ENCODE assay signal across 18 mouse cellular contexts in genomic region chr6:34727316-34727983, GRCm38 (mm10). TPM values are rescaled to one million over a fixed set of nuclear protein-coding genes. Genes with fewer than 3 reads are reported as not detected.
DNase-seq lines count a peak whose midpoint lies in the region; ATAC-seq and TF ChIP-seq lines count a peak whose summit lies in the region.
"Had no signal": no experiment of that assay in that cellular context is flagged by ENCODE, and none has a peak within 500 bp of the region (broad histone marks: within the 10 kb centered on the region; RNA-seq: fewer than 3 reads in every experiment).

No protein-coding gene starts in this region.

- DNase-seq in heart, postnatal 10 days = no peak
- peak; percentile 35 for DNase-seq in liver, embryonic 11.5 days (ENCODE audit: low spot score)
- DNase-seq in kidney, adult 2 months = no peak
- DNase-seq: adrenal gland, adult 2 months; cerebellum, adult 2 months; lung, postnatal 36 days; thymus, postnatal 25 days had no signal

- H3K36me3 ChIP-seq in heart, embryonic 13.5 days = peaks cover 11% of the 10 kb centered on the region
- H3K36me3 ChIP-seq in embryonic facial prominence, embryonic 13.5 days = peaks cover 13% of the 10 kb centered on the region
- H3K36me3 ChIP-seq in liver, embryonic 11.5 days (ENCODE audit: control insufficient read depth, insufficient read depth, low read length) = no peaks in the 10 kb centered on the region
- no peaks in the 10 kb centered on the region for H3K36me3 ChIP-seq in stomach, embryonic 16.5 days (ENCODE audit: control insufficient read depth, insufficient read depth, low read length)
- no peaks in the 10 kb centered on the region for H3K36me3 ChIP-seq in kidney, embryonic 16.5 days (ENCODE audit: insufficient read depth, low read length)
- no peaks in the 10 kb centered on the region for H3K36me3 ChIP-seq in kidney, adult 2 months (ENCODE audit: control insufficient read depth, insufficient read depth, low read length)
- H3K36me3 ChIP-seq: kidney, embryonic 15.5 days; neural tube, embryonic 15.5 days had no signal

- H3K4me1 ChIP-seq in heart, embryonic 13.5 days = peaks cover 65% of the 10 kb centered on the region
- H3K4me1 ChIP-seq in embryonic facial prominence, embryonic 13.5 days = peaks cover 54% of the 10 kb centered on the region
- peaks cover 12% of the 10 kb centered on the region for H3K4me1 ChIP-seq in liver, embryonic 11.5 days (replicated peaks; ENCODE audit: control insufficient read depth, insufficient read depth, low read length)
- peaks cover 28% of the 10 kb centered on the region for H3K4me1 ChIP-seq in stomach, embryonic 16.5 days (ENCODE audit: control insufficient read depth, insufficient read depth, low read length)
- H3K4me1 ChIP-seq in kidney, embryonic 16.5 days (ENCODE audit: insufficient read depth, low read length) = peaks cover 34% of the 10 kb centered on the region
- peaks cover 3% of the 10 kb centered on the region; the same call in 1 of the 2 replicates for H3K4me1 ChIP-seq in kidney, adult 2 months (ENCODE audit: control insufficient read depth, insufficient read depth, low read length)

- intact Hi-C loops in heart, postnatal 10 days (cut with DNase I) = no loop called here

- no peak for TF ChIP-seq CTCF in kidney, adult 2 months (conservative IDR thresholded peaks at IDR 0.05; ENCODE audit: insufficient read depth, insufficient read length, low read depth, low read length)

- H3K4me3 ChIP-seq in heart, embryonic 13.5 days = no peak overlapping the region
- no peak overlapping the region for H3K4me3 ChIP-seq in embryonic facial prominence, embryonic 13.5 days
- no peak overlapping the region for H3K4me3 ChIP-seq in liver, embryonic 11.5 days (ENCODE audit: low read depth, low read length)
- H3K4me3 ChIP-seq in stomach, embryonic 16.5 days (replicated peaks; ENCODE audit: low read length) = no peak overlapping the region
- H3K4me3 ChIP-seq in kidney, embryonic 16.5 days (ENCODE audit: low read length) = no peak overlapping the region
- no peak overlapping the region for H3K4me3 ChIP-seq in kidney, adult 2 months (ENCODE audit: insufficient read depth, low read depth, low read length)
- H3K4me3 ChIP-seq: kidney, embryonic 15.5 days; layer of hippocampus, adult 2 months; left cerebral cortex, adult 2 months; neural tube, embryonic 15.5 days had no signal

- 0 out of 2 replicates have a peak, but pooled peaks cover 4% of the 10 kb centered on the region for H3K9me3 ChIP-seq in heart, embryonic 13.5 days
- H3K9me3 ChIP-seq in embryonic facial prominence, embryonic 13.5 days = peaks cover 6% of the 10 kb centered on the region; the same call in 1 of the 2 replicates
- peaks cover 2% of the 10 kb centered on the region; the same call in 1 of the 2 replicates for H3K9me3 ChIP-seq in liver, embryonic 11.5 days (ENCODE audit: control insufficient read depth, low read length)
- H3K9me3 ChIP-seq in stomach, embryonic 16.5 days (replicated peaks; ENCODE audit: control insufficient read depth, low read length) = no peaks in the 10 kb centered on the region
- peaks cover 5% of the 10 kb centered on the region; the same call in 1 of the 2 replicates for H3K9me3 ChIP-seq in kidney, embryonic 16.5 days (ENCODE audit: low read length)
- H3K9me3 ChIP-seq: kidney, embryonic 15.5 days; neural tube, embryonic 15.5 days had no signal

- H3K9ac ChIP-seq in heart, embryonic 13.5 days = 0 out of 2 replicates have a peak overlapping the region, but pooled peaks have one; percentile 38
- H3K9ac ChIP-seq in embryonic facial prominence, embryonic 13.5 days = no peak overlapping the region
- H3K9ac ChIP-seq in liver, embryonic 11.5 days (ENCODE audit: low read depth, low read length) = no peak overlapping the region
- no peak overlapping the region; the same call in 1 of the 2 replicates for H3K9ac ChIP-seq in stomach, embryonic 16.5 days (ENCODE audit: low read length)
- no peak overlapping the region for H3K9ac ChIP-seq in kidney, embryonic 16.5 days (replicated peaks; ENCODE audit: low read length)
- H3K9ac ChIP-seq: kidney, embryonic 15.5 days; neural tube, embryonic 15.5 days had no signal

- H3K27me3 ChIP-seq in heart, embryonic 13.5 days (replicated peaks) = no peaks in the 10 kb centered on the region
- no peaks in the 10 kb centered on the region for H3K27me3 ChIP-seq in embryonic facial prominence, embryonic 13.5 days
- no peaks in the 10 kb centered on the region for H3K27me3 ChIP-seq in liver, embryonic 11.5 days (replicated peaks; ENCODE audit: control insufficient read depth, insufficient read depth, low read length)
- no peaks in the 10 kb centered on the region for H3K27me3 ChIP-seq in stomach, embryonic 16.5 days (ENCODE audit: control insufficient read depth, insufficient read depth, low read length)
- H3K27me3 ChIP-seq in kidney, embryonic 16.5 days (ENCODE audit: insufficient read depth, low read length) = no peaks in the 10 kb centered on the region
- no peaks in the 10 kb centered on the region for H3K27me3 ChIP-seq in kidney, adult 2 months (replicated peaks; ENCODE audit: control insufficient read depth, insufficient read depth, low read length)
- H3K27me3 ChIP-seq: kidney, embryonic 15.5 days; neural tube, embryonic 15.5 days had no signal

- 76% methylated on average over 15 of the region's 15 CpGs for WGBS in heart, embryonic 13.5 days
- 79% methylated on average over 15 of the region's 15 CpGs for WGBS in embryonic facial prominence, embryonic 13.5 days
- 71% methylated on average over 15 of the region's 15 CpGs for WGBS in liver, embryonic 11.5 days
- 58% methylated on average over 15 of the region's 15 CpGs for WGBS in stomach, embryonic 16.5 days
- 76% methylated on average over 15 of the region's 15 CpGs for WGBS in kidney, embryonic 16.5 days
- WGBS in kidney, adult 2 months = 87% methylated on average over 15 of the region's 15 CpGs

- H3K4me2 ChIP-seq in heart, embryonic 13.5 days = no peak overlapping the region
- no peak overlapping the region for H3K4me2 ChIP-seq in embryonic facial prominence, embryonic 13.5 days
- peak overlapping the region; percentile 21; the same call in 1 of the 2 replicates for H3K4me2 ChIP-seq in liver, embryonic 11.5 days
- H3K4me2 ChIP-seq in stomach, embryonic 16.5 days (ENCODE audit: low read depth, low read length) = no peak overlapping the region
- no peak overlapping the region for H3K4me2 ChIP-seq in kidney, embryonic 16.5 days (replicated peaks; ENCODE audit: low read depth, low read length)
- H3K4me2 ChIP-seq: kidney, embryonic 15.5 days; midbrain, embryonic 11.5 days; neural tube, embryonic 15.5 days had no signal

- no peak for TF ChIP-seq POLR2A in kidney, adult 2 months (IDR thresholded peaks at IDR 0.05; ENCODE audit: low read depth, low read length)

- no peak for ATAC-seq in heart, embryonic 13.5 days (ENCODE audit: extremely low read depth, insufficient number of reproducible peaks, low FRiP score, low TSS enrichment)
- ATAC-seq in embryonic facial prominence, embryonic 13.5 days (ENCODE audit: insufficient number of reproducible peaks, insufficient read depth, low FRiP score, low TSS enrichment, low read depth) = no peak
- ATAC-seq in liver, embryonic 11.5 days (replicated peaks; ENCODE audit: low FRiP score) = peak; percentile 58; the same call in 1 of the 2 replicates
- peak; percentile 79 for ATAC-seq in stomach, embryonic 16.5 days (ENCODE audit: insufficient read depth, low FRiP score)
- no peak for ATAC-seq in kidney, embryonic 16.5 days (ENCODE audit: low FRiP score, low TSS enrichment)
- ATAC-seq: forebrain, embryonic 16.5 days; hindbrain, postnatal 0 days had no signal

- 0 out of 2 replicates have a peak overlapping the region, but pooled peaks have one; percentile 37 for H3K27ac ChIP-seq in heart, embryonic 13.5 days (replicated peaks)
- H3K27ac ChIP-seq in embryonic facial prominence, embryonic 13.5 days = peak overlapping the region; percentile 1; the same call in 1 of the 2 replicates
- H3K27ac ChIP-seq in liver, embryonic 11.5 days (ENCODE audit: low read depth, low read length) = peak overlapping the region; percentile 25; the same call in 1 of the 2 replicates
- H3K27ac ChIP-seq in stomach, embryonic 16.5 days (ENCODE audit: low read length) = no peak overlapping the region; the same call in 1 of the 2 replicates
- no peak overlapping the region for H3K27ac ChIP-seq in kidney, embryonic 16.5 days (ENCODE audit: low read length)
- H3K27ac ChIP-seq in kidney, adult 2 months (ENCODE audit: insufficient read depth, low read depth, low read length) = no peak overlapping the region
- H3K27ac ChIP-seq: hindbrain, postnatal 0 days; kidney, embryonic 15.5 days; layer of hippocampus, adult 2 months; left cerebral cortex, adult 2 months; neural tube, embryonic 15.5 days had no signal

RNA-seq across cellular contexts. Expression of gene Agbl3, which starts 52.8 kb away (rescaled TPM):
- polyA plus RNA-seq in heart, embryonic 13.5 days (2015; fragmentation: Nextera tagmentation; extraction: Ambion mirVana) = 5.1 and 6.2 TPM in 2 replicates
- total RNA-seq in heart, postnatal 10 days (2021) = 1 to 10 TPM; 6.9 to 8.2 TPM
- 9.3 and 11.4 TPM in 2 replicates for polyA plus RNA-seq in embryonic facial prominence, embryonic 13.5 days (2015; fragmentation: Nextera tagmentation; extraction: Ambion mirVana)
- polyA plus RNA-seq in liver, embryonic 11.5 days (2014; fragmentation: Nextera tagmentation; extraction: Ambion mirVana) = 4.4 and 4.5 TPM in 2 replicates
- polyA plus RNA-seq in stomach, embryonic 16.5 days (2015; fragmentation: Nextera tagmentation; extraction: Ambion mirVana) = 4.5 and 4.6 TPM in 2 replicates
- polyA plus RNA-seq in kidney, embryonic 16.5 days (2015; fragmentation: Nextera tagmentation; extraction: Ambion mirVana) = 4.7 TPM in 2 replicates
- 10.2 and 13.1 TPM in 2 replicates for polyA plus RNA-seq in kidney, adult 2 months (2012; rRNA removed)

Comparison
In these comparisons a context has a peak if more than half of its experiments do, and no peak if none do; other contexts are left out.
1. ATAC-seq: peak in liver, embryonic 11.5 days (single experiment) and stomach, embryonic 16.5 days (single experiment); none in heart, embryonic 13.5 days (single experiment), embryonic facial prominence, embryonic 13.5 days (single experiment) and kidney, embryonic 16.5 days (single experiment).
2. H3K27ac ChIP-seq: peak in heart, embryonic 13.5 days (single experiment), embryonic facial prominence, embryonic 13.5 days (single experiment) and liver, embryonic 11.5 days (single experiment); none in stomach, embryonic 16.5 days (single experiment), kidney, embryonic 16.5 days (single experiment) and kidney, adult 2 months (single experiment).